Mouse (Mus musculus): ENCODE measurements around the gene Btbd35f20. TPM values are rescaled to one million over a fixed set of nuclear protein-coding genes. Genes with fewer than 3 reads are reported as not detected.

Btbd35f20 gene
- not detected for polyA plus RNA-seq (2017; shearing (Covaris generic))

DNA sequence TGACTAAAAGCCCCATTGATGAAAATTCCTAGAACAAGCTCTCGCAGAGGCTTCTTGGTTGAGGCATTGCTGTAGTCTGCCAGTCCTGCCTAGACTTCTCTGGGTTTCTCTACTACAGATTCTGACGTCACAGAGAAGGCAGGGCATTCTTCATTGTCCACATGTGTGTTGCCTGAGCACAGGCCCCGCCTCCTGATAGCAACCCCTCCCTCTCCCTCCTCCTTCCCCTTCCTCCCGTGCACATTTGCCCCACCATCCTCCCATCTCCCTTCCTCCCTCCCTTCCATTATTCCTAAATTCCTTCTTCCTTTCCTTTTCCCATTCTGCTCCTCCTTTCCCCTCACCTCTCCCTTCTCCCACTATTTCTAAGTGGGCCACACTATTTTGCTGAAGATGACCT lies at the start of gene Btbd35f20:
TSS of gene Btbd35f20 (minus strand) at position 101 of the 400 bp plus-strand sequence.

Other genes starting within 250 kb of the Btbd35f20 start
- gene Btbd35f28, start 94.7 kb downstream of the Btbd35f20 start, polyA plus RNA-seq (2017; shearing (Covaris generic)), result not detected
- not detected for gene Btbd35f17, start 79.4 kb upstream of the Btbd35f20 start, polyA plus RNA-seq (2017; shearing (Covaris generic))